Mouse (Mus musculus): ENCODE results near the gene Arhgef28. TPM values are rescaled to one million over a fixed set of nuclear protein-coding genes. Genes with fewer than 3 reads are reported as not detected.
"Not testable (repeated sequence)": the region's sequence is repeated elsewhere in the genome, so short reads cannot be mapped to it uniquely, and the experiment has no call there.

The Arhgef28 gene
- polyA plus RNA-seq, 1 experiment from 2014 or later, result 0.85 TPM

DNA sequence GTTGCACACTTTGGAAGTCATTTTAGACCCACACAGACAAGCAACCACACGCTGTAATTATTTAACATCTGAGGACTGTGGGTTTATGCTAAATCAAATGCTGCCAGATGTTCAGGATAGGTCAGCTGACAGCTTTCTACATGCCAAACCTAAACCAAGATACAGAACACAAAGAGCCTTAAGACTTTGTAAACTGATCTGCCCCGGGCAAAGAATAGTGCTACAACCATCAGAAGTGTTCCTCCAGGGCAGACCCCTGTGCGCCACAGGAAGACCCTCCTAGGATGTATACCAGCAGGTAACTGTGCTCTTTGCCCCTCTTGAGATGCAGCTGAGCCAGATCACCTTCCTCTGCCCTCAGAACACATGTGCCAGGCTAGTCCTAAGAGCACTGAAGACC lies 111.9 kb downstream of the Arhgef28 start:
- Histone ChIP-seq H3K27ac (no peak overlapping the region), H3K36me3 (no peaks in the 10 kb centered on the region), H3K27me3 (replicated peaks) (no peaks in the 10 kb centered on the region), H3K4me3 (no peak overlapping the region), H3K4me2 (no peak overlapping the region), H3K9ac (no peak overlapping the region), H3K4me1 (peaks cover 9% of the 10 kb centered on the region; the same call in 1 of the 2 replicates), H3K9me3 (replicated peaks) (no peaks in the 10 kb centered on the region)
- ATAC-seq, result no peak
- WGBS (ENCODE audit: insufficient replicate concordance), result 70% methylated on average over 3 of the region's 3 CpGs

DNA sequence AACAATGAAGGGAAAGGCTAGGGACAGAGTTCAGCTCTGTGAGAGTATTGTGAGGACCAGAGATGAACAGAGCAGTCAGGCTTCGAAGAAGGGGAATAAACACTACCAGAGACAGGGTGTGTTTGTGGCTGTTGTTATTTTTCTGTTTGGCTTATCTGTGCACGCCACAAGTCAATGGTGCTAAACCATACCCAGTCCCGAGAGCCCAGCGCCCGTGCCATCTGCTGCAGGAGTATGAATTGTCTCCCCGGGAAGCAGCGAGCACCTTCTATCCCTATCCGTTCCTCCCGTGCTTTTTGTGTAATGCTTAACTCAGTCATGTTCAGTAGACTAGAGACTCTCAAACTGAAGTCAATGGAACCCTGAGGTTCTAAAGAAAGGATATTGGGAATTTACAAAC lies 112.8 kb downstream of the Arhgef28 start:
- ATAC-seq, result peak; percentile 57; the same call in 1 of the 2 replicates
- Histone ChIP-seq H3K27me3 (replicated peaks) (no peaks in the 10 kb centered on the region), H3K4me1 (peaks cover 9% of the 10 kb centered on the region; the same call in 1 of the 2 replicates), H3K36me3 (no peaks in the 10 kb centered on the region), H3K9me3 (replicated peaks) (no peaks in the 10 kb centered on the region), H3K9ac (no peak overlapping the region), H3K4me3 (no peak overlapping the region), H3K27ac (no peak overlapping the region), H3K4me2 (no peak overlapping the region)
- WGBS (ENCODE audit: insufficient replicate concordance), result 57% methylated on average over 9 of the region's 9 CpGs

DNA sequence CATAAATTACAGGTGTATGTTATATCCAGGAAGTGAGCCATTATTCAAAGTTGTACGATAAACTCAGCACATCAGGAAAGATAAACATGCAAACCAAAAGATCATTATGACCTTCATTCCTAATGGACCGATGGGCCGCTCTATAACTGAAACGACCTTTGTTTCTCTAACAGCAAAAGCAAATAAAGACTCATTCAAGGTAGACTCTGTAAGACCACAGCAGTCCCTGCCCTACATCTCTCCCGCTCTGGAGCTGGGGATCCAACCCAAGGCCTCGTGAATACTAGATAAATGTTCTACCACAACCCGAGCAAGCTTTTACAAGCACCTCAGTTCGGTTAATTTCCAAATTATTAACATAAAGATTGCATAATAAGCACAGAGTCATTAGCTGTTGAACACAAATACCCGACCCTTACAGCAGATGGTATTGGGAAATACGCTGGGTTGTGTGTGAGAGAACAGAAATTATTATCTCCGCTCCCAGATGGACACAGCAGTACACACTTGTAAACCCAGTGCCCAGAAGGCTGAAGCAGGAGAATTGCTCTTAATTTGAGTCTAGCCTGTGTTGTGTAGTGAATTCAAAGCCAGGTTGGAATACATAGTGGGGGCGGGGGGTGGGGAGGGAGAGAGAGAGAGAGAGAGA lies 113.8 kb downstream of the Arhgef28 start:
- ATAC-seq, result no peak
- Histone ChIP-seq H3K27ac (no peak overlapping the region), H3K4me2 (no peak overlapping the region), H3K4me1 (peaks cover 9% of the 10 kb centered on the region; the same call in 1 of the 2 replicates), H3K27me3 (replicated peaks) (no peaks in the 10 kb centered on the region), H3K9me3 (replicated peaks) (no peaks in the 10 kb centered on the region), H3K4me3 (no peak overlapping the region), H3K36me3 (no peaks in the 10 kb centered on the region), H3K9ac (no peak overlapping the region)
- WGBS (ENCODE audit: insufficient replicate concordance), result 71% methylated on average over 12 of the region's 12 CpGs

DNA sequence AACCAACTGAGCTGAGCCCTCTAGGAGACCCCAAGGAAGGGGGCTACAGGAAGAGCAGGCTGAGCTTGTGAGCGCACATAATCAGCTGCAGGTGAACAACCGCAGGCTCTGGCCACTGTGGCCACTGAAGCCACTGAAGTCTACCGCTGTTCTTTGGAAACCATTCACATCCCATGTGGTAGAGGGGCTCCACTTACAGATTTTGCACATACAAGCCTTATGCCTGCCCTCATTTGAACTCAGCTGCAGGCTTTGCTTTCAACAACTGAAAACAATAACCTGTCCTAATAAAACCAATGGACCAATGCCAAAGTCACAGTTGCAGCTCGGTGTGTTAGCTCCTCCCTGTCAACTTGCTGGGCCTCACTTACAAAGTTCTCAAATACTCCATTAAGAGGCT lies 126.6 kb downstream of the Arhgef28 start:
- no peaks in the 10 kb centered on the region for H3K27me3 ChIP-seq (replicated peaks)

DNA sequence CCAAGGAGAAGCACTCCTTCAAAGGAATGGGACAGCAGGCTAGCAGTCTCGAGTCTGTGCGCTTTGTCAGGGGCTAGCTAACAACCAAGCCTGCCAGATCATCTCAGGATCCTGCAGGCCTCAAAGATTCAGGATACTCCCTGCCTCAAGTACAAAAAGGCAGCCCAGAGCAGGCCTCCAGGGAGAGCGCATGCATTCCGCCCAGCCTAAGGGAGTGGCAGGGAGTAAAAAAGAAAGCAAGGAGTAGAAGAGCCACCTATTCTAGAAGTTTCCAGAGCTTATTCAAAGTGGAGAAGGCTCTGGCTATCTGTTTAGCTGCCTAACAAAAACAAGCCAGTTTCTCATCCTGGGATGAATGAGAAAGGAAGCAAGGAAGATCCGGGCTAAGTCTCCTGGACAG lies 128.0 kb downstream of the Arhgef28 start:
- ATAC-seq, result no peak
- no peaks in the 10 kb centered on the region for H3K27me3 ChIP-seq (replicated peaks)
- no peak overlapping the region for H3K9ac ChIP-seq
- H3K9me3 ChIP-seq (replicated peaks), result no peaks in the 10 kb centered on the region
- WGBS (ENCODE audit: insufficient replicate concordance), result 77% methylated on average over 5 of the region's 5 CpGs
- H3K4me3 ChIP-seq, result no peak overlapping the region
- H3K27ac ChIP-seq, result no peak overlapping the region
- H3K4me2 ChIP-seq, result no peak overlapping the region
- no peaks in the 10 kb centered on the region for H3K36me3 ChIP-seq
- no peaks in the 10 kb centered on the region for H3K4me1 ChIP-seq

More for the DNA sequence above, 126.6 kb downstream of the Arhgef28 start:
- H3K4me2 ChIP-seq, result no peak overlapping the region
- H3K4me3 ChIP-seq, result no peak overlapping the region
- no peak overlapping the region for H3K27ac ChIP-seq
- H3K4me1 ChIP-seq, result no peaks in the 10 kb centered on the region
- H3K9ac ChIP-seq, result no peak overlapping the region
- 75% methylated on average over 4 of the region's 4 CpGs for WGBS (ENCODE audit: insufficient replicate concordance)
- ATAC-seq, result no peak
- H3K9me3 ChIP-seq (replicated peaks), result no peaks in the 10 kb centered on the region
- no peaks in the 10 kb centered on the region for H3K36me3 ChIP-seq

DNA sequence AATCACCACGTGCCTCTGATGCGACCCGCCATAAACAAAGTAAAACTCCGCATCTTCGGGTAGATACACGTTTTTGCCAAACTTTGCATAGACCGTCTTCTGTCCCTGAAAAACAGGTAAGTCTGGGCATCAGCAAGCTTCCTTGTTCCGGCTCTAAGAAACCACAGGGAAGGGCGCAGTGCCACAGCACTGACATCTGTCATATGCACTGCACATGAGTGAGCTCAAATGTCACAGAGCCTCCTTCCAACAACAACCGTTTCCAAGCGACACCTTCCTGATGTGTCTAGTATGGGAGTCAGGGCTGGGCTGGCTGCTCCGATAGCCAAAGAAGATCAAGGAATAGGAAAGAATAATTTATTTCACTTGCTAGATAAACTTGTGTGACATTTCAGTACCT lies 129.0 kb downstream of the Arhgef28 start:
- Histone ChIP-seq H3K9me3 (replicated peaks) (no peaks in the 10 kb centered on the region), H3K9ac (no peak overlapping the region), H3K27me3 (replicated peaks) (no peaks in the 10 kb centered on the region), H3K36me3 (no peaks in the 10 kb centered on the region), H3K4me2 (no peak overlapping the region), H3K27ac (no peak overlapping the region), H3K4me3 (no peak overlapping the region), H3K4me1 (no peaks in the 10 kb centered on the region)
- 72% methylated on average over 12 of the region's 12 CpGs for WGBS (ENCODE audit: insufficient replicate concordance)
- no peak for ATAC-seq

DNA sequence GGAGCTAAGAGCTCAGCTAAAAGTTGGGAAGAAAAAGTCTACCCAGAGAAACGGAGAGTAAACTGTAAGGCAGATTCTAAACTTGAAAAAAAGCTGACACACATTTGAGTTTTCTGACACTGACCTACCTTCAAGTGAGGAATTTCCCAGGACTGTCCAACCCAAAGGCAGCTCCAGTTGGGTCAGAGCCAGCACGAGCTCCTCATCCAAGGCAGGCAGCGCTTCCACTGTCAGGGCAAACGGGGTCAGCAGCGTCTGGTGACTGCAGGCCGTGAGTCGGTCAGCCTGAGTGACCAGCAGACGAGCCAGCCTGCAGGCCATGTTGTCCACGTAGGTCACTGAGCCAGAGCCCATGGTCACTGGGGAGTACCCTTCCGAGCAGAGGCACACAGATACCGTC lies 131.4 kb downstream of the Arhgef28 start:
- Histone ChIP-seq H3K4me3 (no peak overlapping the region), H3K27ac (no peak overlapping the region), H3K9me3 (replicated peaks) (no peaks in the 10 kb centered on the region), H3K4me1 (no peaks in the 10 kb centered on the region), H3K36me3 (no peaks in the 10 kb centered on the region), H3K9ac (no peak overlapping the region), H3K4me2 (no peak overlapping the region), H3K27me3 (replicated peaks) (no peaks in the 10 kb centered on the region)
- no peak for ATAC-seq
- 60% methylated on average over 11 of the region's 11 CpGs for WGBS (ENCODE audit: insufficient replicate concordance)

DNA sequence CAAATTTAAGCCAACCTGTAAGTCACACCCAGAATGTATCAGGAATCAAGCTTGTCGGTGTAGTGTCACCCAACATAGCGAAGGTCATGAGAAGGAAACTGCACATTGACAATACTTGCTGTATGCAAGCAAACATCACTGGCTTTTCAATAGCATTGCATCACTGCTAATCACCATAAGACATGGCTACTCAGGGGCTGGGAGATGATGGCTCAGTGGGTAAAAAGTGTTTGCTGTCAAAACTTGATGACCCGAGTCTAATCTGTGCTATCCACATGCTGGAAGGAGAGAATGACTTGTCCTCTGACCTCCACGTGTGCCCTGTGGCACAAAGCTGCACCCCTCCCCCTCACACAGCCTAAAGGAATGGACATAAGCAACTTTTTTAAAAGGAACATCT lies 133.0 kb downstream of the Arhgef28 start:
- Histone ChIP-seq H3K27me3 (replicated peaks) (no peaks in the 10 kb centered on the region), H3K4me3 (no peak overlapping the region), H3K4me1 (no peaks in the 10 kb centered on the region), H3K4me2 (no peak overlapping the region), H3K36me3 (no peaks in the 10 kb centered on the region), H3K9ac (no peak overlapping the region), H3K27ac (no peak overlapping the region), H3K9me3 (replicated peaks) (no peaks in the 10 kb centered on the region)
- ATAC-seq, result no peak
- 57% methylated on average over 4 of the region's 4 CpGs for WGBS (ENCODE audit: insufficient replicate concordance)

DNA sequence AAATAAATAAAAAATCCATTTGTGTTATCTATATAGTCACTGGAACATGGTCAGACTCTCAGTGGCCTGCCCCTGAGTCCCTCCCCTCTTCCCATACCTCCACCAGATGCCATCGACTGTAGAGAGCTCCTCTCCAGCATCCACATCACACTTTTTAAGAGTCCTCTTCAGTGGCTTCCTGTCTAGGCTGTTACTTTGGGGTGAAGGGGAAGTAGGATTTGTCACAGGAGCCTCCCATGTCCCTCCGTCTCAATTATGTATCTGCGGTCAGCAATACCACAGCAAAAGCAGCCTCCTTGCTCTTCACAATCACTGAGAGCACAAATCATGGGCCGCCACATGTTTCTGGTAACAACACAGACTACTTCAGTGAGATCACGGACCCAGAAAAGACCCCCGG lies 135.8 kb downstream of the Arhgef28 start:
- whole genome bisulfite sequencing (ENCODE audit: insufficient replicate concordance), result 63% methylated on average over 6 of the region's 6 CpGs
- Histone ChIP-seq H3K4me1 (no peaks in the 10 kb centered on the region), H3K27ac (no peak overlapping the region)

DNA sequence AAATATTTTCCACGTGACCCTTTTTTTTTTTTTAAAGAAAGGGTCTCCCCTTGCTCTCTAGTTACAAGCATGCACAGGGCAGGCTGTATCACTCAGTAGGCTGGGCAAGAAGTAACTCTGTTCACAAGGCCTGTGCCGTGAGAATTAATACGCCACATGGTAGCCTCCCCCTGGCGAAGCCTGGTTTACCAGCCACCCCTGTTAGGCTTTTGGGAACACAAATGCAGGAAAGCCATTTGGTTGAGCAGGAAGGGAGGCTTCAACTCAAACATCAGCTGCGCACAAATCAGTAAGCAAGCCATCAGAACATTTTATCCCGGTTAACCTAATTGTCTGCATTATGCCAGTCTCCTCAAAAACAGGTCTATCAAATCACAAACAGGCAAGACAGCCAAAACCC lies 136.6 kb downstream of the Arhgef28 start:
- no peak for ATAC-seq
- Histone ChIP-seq H3K4me3 (no peak overlapping the region), H3K9ac (no peak overlapping the region), H3K36me3 (no peaks in the 10 kb centered on the region), H3K4me1 (no peaks in the 10 kb centered on the region), H3K27me3 (replicated peaks) (no peaks in the 10 kb centered on the region), H3K27ac (no peak overlapping the region), H3K4me2 (no peak overlapping the region), H3K9me3 (replicated peaks) (no peaks in the 10 kb centered on the region)
- WGBS (ENCODE audit: insufficient replicate concordance), result 72% methylated on average over 6 of the region's 6 CpGs

More for the DNA sequence above, 135.8 kb downstream of the Arhgef28 start:
- Histone ChIP-seq H3K9ac (no peak overlapping the region), H3K4me2 (no peak overlapping the region), H3K36me3 (no peaks in the 10 kb centered on the region), H3K4me3 (no peak overlapping the region), H3K9me3 (replicated peaks) (no peaks in the 10 kb centered on the region), H3K27me3 (replicated peaks) (no peaks in the 10 kb centered on the region)
- ATAC-seq, result no peak

DNA sequence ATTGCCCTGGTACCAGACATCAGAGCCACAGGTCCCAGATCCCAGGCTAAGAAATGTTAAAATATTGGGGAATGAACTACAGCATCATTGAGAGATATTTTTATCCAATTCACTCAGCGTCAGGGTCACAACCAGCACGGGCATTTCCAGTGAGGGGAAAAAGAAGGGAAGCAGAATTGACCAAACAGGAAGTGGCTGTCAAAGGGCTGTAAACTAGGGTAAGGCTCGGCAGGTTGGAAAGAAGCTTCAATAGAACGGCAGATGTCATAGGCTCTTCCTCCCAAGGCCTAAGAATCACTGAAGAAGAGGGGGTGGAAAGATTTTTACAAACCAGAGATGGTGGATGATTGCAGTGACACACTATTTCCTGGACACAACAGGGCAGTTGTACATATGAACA lies 143.4 kb downstream of the Arhgef28 start:
- no peaks in the 10 kb centered on the region for H3K27me3 ChIP-seq (replicated peaks)
- no peak overlapping the region for H3K4me2 ChIP-seq
- 16% methylated on average over 4 of the region's 4 CpGs for WGBS (ENCODE audit: insufficient replicate concordance)
- H3K36me3 ChIP-seq, result no peaks in the 10 kb centered on the region
- H3K9ac ChIP-seq, result no peak overlapping the region
- H3K4me1 ChIP-seq, result no peaks in the 10 kb centered on the region
- no peak overlapping the region for H3K27ac ChIP-seq
- no peak for ATAC-seq
- no peak overlapping the region for H3K4me3 ChIP-seq
- no peaks in the 10 kb centered on the region for H3K9me3 ChIP-seq (replicated peaks)

DNA sequence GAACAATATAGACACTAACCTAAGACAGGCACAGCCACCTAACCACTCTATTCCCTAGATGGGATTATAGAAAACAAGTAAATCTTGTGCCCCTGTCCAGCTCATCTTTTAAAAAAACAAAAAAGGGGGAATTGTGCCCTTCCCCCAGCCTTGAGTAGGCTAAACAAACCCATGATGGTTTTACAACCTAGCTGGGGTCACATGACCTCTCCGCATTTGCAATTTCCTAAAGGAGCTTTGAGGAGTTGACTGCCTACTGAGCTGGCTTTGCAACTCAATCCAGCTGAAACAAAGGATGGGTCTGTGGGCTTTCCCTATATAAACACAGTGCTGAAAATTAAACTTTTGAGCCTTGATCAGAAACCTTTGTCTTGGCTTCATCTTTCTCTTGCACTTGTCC lies 146.1 kb downstream of the Arhgef28 start:
- not testable (repeated sequence) for H3K27ac ChIP-seq; H3K36me3 ChIP-seq; H3K4me2 ChIP-seq; H3K27me3 ChIP-seq (replicated peaks); H3K4me1 ChIP-seq; H3K9me3 ChIP-seq (replicated peaks); H3K9ac ChIP-seq; ATAC-seq; H3K4me3 ChIP-seq
- 72% methylated on average over 1 of the region's 1 CpGs for WGBS (ENCODE audit: insufficient replicate concordance)

DNA sequence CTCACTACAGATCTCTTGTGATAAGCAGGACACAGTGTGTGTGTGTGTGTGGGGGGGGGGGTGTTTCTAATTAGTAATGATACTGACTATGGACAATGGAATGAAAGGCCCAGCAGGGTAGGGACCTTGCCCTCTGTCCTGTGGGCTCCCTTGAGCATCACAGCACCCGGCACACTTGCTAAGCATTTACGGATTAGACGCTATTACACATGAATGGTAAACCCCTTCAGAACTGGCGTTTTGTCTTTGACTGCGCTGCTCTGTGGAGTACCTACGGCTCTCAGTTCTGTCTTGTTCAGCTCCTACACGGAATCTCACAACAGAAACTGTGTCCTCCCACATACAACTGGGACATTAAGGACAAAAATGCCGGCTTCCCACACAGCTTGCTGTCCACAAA lies 151.0 kb downstream of the Arhgef28 start:
- Histone ChIP-seq H3K27me3 (replicated peaks) (no peaks in the 10 kb centered on the region), H3K4me2 (no peak overlapping the region), H3K36me3 (no peaks in the 10 kb centered on the region), H3K4me1 (no peaks in the 10 kb centered on the region), H3K9ac (no peak overlapping the region), H3K27ac (no peak overlapping the region), H3K4me3 (no peak overlapping the region), H3K9me3 (replicated peaks) (no peaks in the 10 kb centered on the region)
- 71% methylated on average over 8 of the region's 8 CpGs for WGBS (ENCODE audit: insufficient replicate concordance)
- no peak for ATAC-seq

Measured in liver, embryonic 12.5 days (tissue).